In genomic region chr14:32994954-32995636, GRCm38 (mm10) we compare ENCODE assay signal across 8 mouse cellular contexts. TPM values are rescaled to one million over a fixed set of nuclear protein-coding genes. Genes with fewer than 3 reads are reported as not detected.
DNase-seq lines count a peak whose midpoint lies in the region; ATAC-seq and TF ChIP-seq lines count a peak whose summit lies in the region.

No protein-coding gene starts in this region.

- H3K27me3 ChIP-seq in forebrain, embryonic 14.5 days (replicated peaks; ENCODE audit: control insufficient read depth, insufficient read depth, low read length) = no peaks in the 10 kb centered on the region
- H3K27me3 ChIP-seq in intestine, embryonic 15.5 days (replicated peaks) = no peaks in the 10 kb centered on the region
- H3K27me3 ChIP-seq in stomach, embryonic 14.5 days (ENCODE audit: control insufficient read depth, insufficient read depth, low read length) = no peaks in the 10 kb centered on the region

- ATAC-seq in forebrain, embryonic 14.5 days = 0 out of 2 replicates have a peak, but pooled peaks have one; percentile 42
- ATAC-seq in intestine, embryonic 15.5 days = peak; percentile 36; the same call in 1 of the 2 replicates
- no peak for ATAC-seq in stomach, embryonic 14.5 days (ENCODE audit: insufficient number of reproducible peaks, insufficient read depth, low FRiP score, low read depth)

- TF ChIP-seq POLR2A in lung, adult 2 months (IDR thresholded peaks at IDR 0.05; ENCODE audit: borderline replicate concordance, extremely low read depth, low read depth, low read length) = no peak

- H3K4me3 ChIP-seq in forebrain, embryonic 14.5 days (ENCODE audit: low read depth, low read length) = no peak overlapping the region
- peak overlapping the region; percentile 1; the same call in 1 of the 2 replicates for H3K4me3 ChIP-seq in intestine, embryonic 15.5 days (replicated peaks)
- H3K4me3 ChIP-seq in lung, adult 2 months (replicated peaks; ENCODE audit: extremely low read depth, low read depth, low read length) = peak overlapping the region; percentile 41
- H3K4me3 ChIP-seq in stomach, embryonic 14.5 days (ENCODE audit: low read depth, low read length) = no peak overlapping the region

- DNase-seq in ovary, postnatal 36 days (ENCODE audit: low spot score) = peak; percentile 29
- DNase-seq in ovary, adult 18-20 months (ENCODE audit: low spot score) = no peak
- peak; percentile 68 for DNase-seq in forebrain, embryonic 14.5 days (ENCODE audit: low spot score)
- peak; percentile 11 for DNase-seq in lung, adult 2 months
- no peak for DNase-seq in layer of hippocampus, adult 18-20 months (ENCODE audit: low spot score in 2 of 2)
- DNase-seq in layer of hippocampus, adult 11-12 months (ENCODE audit: low spot score) = no peak

- 0 out of 2 replicates have a peak overlapping the region, but pooled peaks have one; percentile 17 for H3K9ac ChIP-seq in forebrain, embryonic 14.5 days (ENCODE audit: low read length)
- no peak overlapping the region for H3K9ac ChIP-seq in intestine, embryonic 15.5 days
- no peak overlapping the region for H3K9ac ChIP-seq in stomach, embryonic 14.5 days (replicated peaks; ENCODE audit: low read depth, low read length)

- no peaks in the 10 kb centered on the region for H3K36me3 ChIP-seq in forebrain, embryonic 14.5 days (ENCODE audit: control insufficient read depth, insufficient read depth, low read length)
- no peaks in the 10 kb centered on the region for H3K36me3 ChIP-seq in intestine, embryonic 15.5 days
- no peaks in the 10 kb centered on the region for H3K36me3 ChIP-seq in stomach, embryonic 14.5 days (ENCODE audit: control insufficient read depth, insufficient read depth, low read length)

- peak overlapping the region; percentile 14; the same call in 1 of the 2 replicates for H3K27ac ChIP-seq in forebrain, embryonic 14.5 days (ENCODE audit: low read depth, low read length)
- no peak overlapping the region for H3K27ac ChIP-seq in intestine, embryonic 15.5 days
- H3K27ac ChIP-seq in stomach, embryonic 14.5 days (ENCODE audit: low read length) = no peak overlapping the region

- TF ChIP-seq CTCF in lung, adult 2 months (IDR thresholded peaks at IDR 0.05; ENCODE audit: insufficient read depth, low read length) = no peak

- H3K9me3 ChIP-seq in forebrain, embryonic 14.5 days (replicated peaks; ENCODE audit: control insufficient read depth, low read length) = no peaks in the 10 kb centered on the region
- no peaks in the 10 kb centered on the region for H3K9me3 ChIP-seq in intestine, embryonic 15.5 days
- H3K9me3 ChIP-seq in stomach, embryonic 14.5 days (ENCODE audit: control insufficient read depth, low read depth, low read length) = no peaks in the 10 kb centered on the region

- peak overlapping the region; percentile 25 for H3K4me2 ChIP-seq in forebrain, embryonic 14.5 days (ENCODE audit: low read length)
- peak overlapping the region; percentile 42 for H3K4me2 ChIP-seq in intestine, embryonic 15.5 days (replicated peaks)
- H3K4me2 ChIP-seq in stomach, embryonic 14.5 days (replicated peaks; ENCODE audit: low read depth, low read length) = peak overlapping the region; percentile 15; the same call in 1 of the 2 replicates

- H3K4me1 ChIP-seq in forebrain, embryonic 14.5 days (ENCODE audit: control insufficient read depth, insufficient read depth, low read length) = peaks cover 16% of the 10 kb centered on the region
- H3K4me1 ChIP-seq in intestine, embryonic 15.5 days (replicated peaks) = peaks cover 5% of the 10 kb centered on the region; the same call in 1 of the 2 replicates
- no peaks in the 10 kb centered on the region; the same call in 1 of the 2 replicates for H3K4me1 ChIP-seq in lung, adult 2 months (ENCODE audit: control insufficient read depth, insufficient read depth, low read length)
- H3K4me1 ChIP-seq in stomach, embryonic 14.5 days (ENCODE audit: control insufficient read depth, insufficient read depth, low read length) = peaks cover 4% of the 10 kb centered on the region; the same call in 1 of the 2 replicates

- under 1% methylated on average over 10 of the region's 10 CpGs for WGBS in forebrain, embryonic 14.5 days
- 11% methylated on average over 10 of the region's 10 CpGs for WGBS in intestine, embryonic 15.5 days
- WGBS in lung, adult 2 months = 12% methylated on average over 10 of the region's 10 CpGs
- 6% methylated on average over 10 of the region's 10 CpGs for WGBS in stomach, embryonic 14.5 days

RNA-seq across cellular contexts. Expression of gene Lrrc18, which starts 3.9 kb away (rescaled TPM):
- polyA plus RNA-seq in forebrain, embryonic 14.5 days (2014; fragmentation: Nextera tagmentation; extraction: Ambion mirVana) = 0.35 and 0.36 TPM in 2 replicates
- 0.20 and 0.31 TPM in 2 replicates for polyA plus RNA-seq in intestine, embryonic 15.5 days (2015; fragmentation: Nextera tagmentation; extraction: Ambion mirVana)
- polyA plus RNA-seq in lung, adult 2 months (2012; rRNA removed) = 2.1 and 2.4 TPM in 2 replicates
- polyA plus RNA-seq in stomach, embryonic 14.5 days (2014; fragmentation: Nextera tagmentation; extraction: Ambion mirVana) = 0.16 and 0.56 TPM in 2 replicates
- total RNA-seq in layer of hippocampus, adult 18-20 months (2021) = under 1 TPM; 0.42 to 0.43 TPM

Comparison
In these comparisons a context has a peak if more than half of its experiments do, and no peak if none do; other contexts are left out.
1. DNase-seq: peak in ovary, postnatal 36 days (single experiment), forebrain, embryonic 14.5 days (single experiment) and lung, adult 2 months (single experiment); none in ovary, adult 18-20 months (single experiment), layer of hippocampus, adult 18-20 months (0 of 2) and layer of hippocampus, adult 11-12 months (single experiment).
2. H3K4me3 ChIP-seq: peak in intestine, embryonic 15.5 days (single experiment) and lung, adult 2 months (single experiment); none in forebrain, embryonic 14.5 days (single experiment) and stomach, embryonic 14.5 days (single experiment).
3. Peak in every context shown above with its lines, with median percentiles within 50 percentile points of each other: H3K4me2 ChIP-seq.